Mouse (Mus musculus) MEL (cell line): ENCODE measurements at regions not wholly inside any gene's neighbourhood (a gene's known extent, or its start where the extent isn't known, plus 50 kb on each side); places are given as distances from the start of the nearest gene placed in this dataset.

Experiments used
- CTCF ChIP-seq, 3 experiments: IDR thresholded peaks in 2 of 3; conservative IDR thresholded peaks in 1 of 3; 2 replicates each; pipeline ENCODE4 v1.5.1; 2011 to 2012; ENCODE audit warnings: low read length in 3 of 3, low read depth in 2 of 3, mild to moderate bottlenecking in 2 of 3, improper control_type of control experiment in 1 of 3, inconsistent platforms in 1 of 3, mixed read lengths in 1 of 3, moderate library complexity in 1 of 3; ENCODE audit not compliant: control insufficient read depth in 1 of 3, insufficient read depth in 1 of 3, poor library complexity in 1 of 3, severe bottlenecking in 1 of 3
- MXI1 ChIP-seq: IDR thresholded peaks from 2 replicates; pipeline ENCODE4 v1.6.1; 2011; ENCODE audit warnings: mild to moderate bottlenecking, low read depth, low read length, improper control_type of control experiment
- RCOR1 ChIP-seq: IDR thresholded peaks from 2 replicates; pipeline ENCODE4 v1.6.1; 2012; ENCODE audit warnings: low read depth, mild to moderate bottlenecking, inconsistent platforms, low read length, improper control_type of control experiment

GRCm38 (mm10) chr3:126122323-126123259 lies 184.2 kb upstream of the Ugt8a start:
- TF ChIP-seq MXI1 (no peak), CTCF (IDR thresholded peaks at IDR 0.05 in 2 of 3, conservative IDR thresholded peaks at IDR 0.05 in 1 of 3; ENCODE audit: control insufficient read depth in 1 of 3, insufficient read depth in 1 of 3, low read depth in 2 of 3, low read length in 3 of 3, poor library complexity in 1 of 3, severe bottlenecking in 1 of 3) (no peak), RCOR1 (no peak)
